Mouse (Mus musculus): ENCODE data around the gene Rhoa. TPM values are rescaled to one million over a fixed set of nuclear protein-coding genes. Genes with fewer than 3 reads are reported as not detected.
A peak's percentile ranks its signal among the peaks of the same experiment; 100 is the strongest.

Gene Rhoa
- polyA plus RNA-seq, 1 experiment from 2014 or later: 380 TPM

DNA sequence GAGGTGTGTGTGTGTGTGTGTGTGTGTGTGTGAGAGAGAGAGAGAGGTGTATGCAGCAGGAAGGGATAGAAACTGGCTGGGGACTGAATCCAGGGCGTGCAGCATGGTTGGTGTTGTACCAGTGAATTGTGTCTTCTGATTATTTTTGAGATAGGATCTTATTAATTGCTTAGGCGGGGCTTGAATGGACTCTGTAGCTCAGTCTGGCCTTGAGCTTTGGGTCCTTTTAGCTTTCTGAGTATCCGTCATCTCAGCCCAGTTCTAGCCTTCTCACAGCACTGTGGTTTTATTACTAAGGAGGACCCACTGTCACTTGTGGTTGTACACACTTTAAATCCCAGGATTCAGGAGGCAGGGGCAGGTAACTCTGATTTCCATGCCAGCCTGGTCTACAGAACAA is 37.4 kb downstream of the Rhoa start:
- H3K27me3 ChIP-seq: no peaks in the 10 kb centered on the region
- H3K9me3 ChIP-seq: no peaks in the 10 kb centered on the region
- H3K36me3 ChIP-seq: no peaks in the 10 kb centered on the region
- H3K4me2 ChIP-seq (replicated peaks): no peak overlapping the region
- WGBS: 77% methylated on average over 3 of the region's 3 CpGs
- ATAC-seq (ENCODE audit: insufficient number of reproducible peaks, insufficient read depth, low FRiP score, low TSS enrichment): no peak
- peaks cover 20% of the 10 kb centered on the region for H3K4me1 ChIP-seq
- H3K27ac ChIP-seq: no peak overlapping the region
- no peak overlapping the region for H3K4me3 ChIP-seq
- H3K9ac ChIP-seq: no peak overlapping the region

GRCm38 (mm10) chr9:108343835-108344234 is 37.9 kb downstream of the Rhoa start:
- no peak overlapping the region for H3K9ac ChIP-seq
- H3K27me3 ChIP-seq: no peaks in the 10 kb centered on the region
- H3K9me3 ChIP-seq: no peaks in the 10 kb centered on the region
- no peak for ATAC-seq (ENCODE audit: insufficient number of reproducible peaks, insufficient read depth, low FRiP score, low TSS enrichment)
- H3K4me2 ChIP-seq (replicated peaks): no peak overlapping the region
- H3K4me1 ChIP-seq: peaks cover 22% of the 10 kb centered on the region
- no peaks in the 10 kb centered on the region for H3K36me3 ChIP-seq
- WGBS: 93% methylated on average over 1 of the region's 1 CpGs
- H3K4me3 ChIP-seq: no peak overlapping the region
- no peak overlapping the region for H3K27ac ChIP-seq

- Histone ChIP-seq H3K4me2 (replicated peaks) (no peak overlapping the region), H3K4me1 (peaks cover 23% of the 10 kb centered on the region), H3K9me3 (no peaks in the 10 kb centered on the region), H3K9ac (no peak overlapping the region), H3K4me3 (no peak overlapping the region), H3K36me3 (no peaks in the 10 kb centered on the region), H3K27ac (no peak overlapping the region), H3K27me3 (no peaks in the 10 kb centered on the region)
- 82% methylated on average over 4 of the region's 4 CpGs for WGBS
- ATAC-seq (ENCODE audit: insufficient number of reproducible peaks, insufficient read depth, low FRiP score, low TSS enrichment): no peak
These were observed 38.5 kb downstream of the Rhoa start for GRCm38 (mm10) chr9:108344471-108344870.

DNA sequence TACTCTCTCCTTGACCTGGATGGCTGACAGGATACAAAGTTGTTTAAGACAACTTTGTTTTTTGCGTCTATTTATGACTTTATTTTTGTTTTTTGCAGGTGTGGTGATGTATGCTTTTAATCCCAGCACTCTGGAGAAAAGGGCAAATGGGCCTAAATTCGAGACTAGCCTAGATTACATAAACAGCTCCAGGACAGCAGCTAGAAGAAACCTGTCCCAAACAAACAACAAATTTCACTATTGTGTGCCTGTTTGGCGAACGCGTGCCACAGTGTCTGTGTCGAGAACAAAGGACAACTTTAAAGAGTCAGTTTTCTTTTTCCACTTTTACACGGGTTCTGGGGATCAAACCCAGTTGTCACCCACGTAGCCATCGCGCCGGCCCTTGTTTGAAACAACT is 41.1 kb downstream of the Rhoa start:
- Histone ChIP-seq H3K4me1 (peaks cover 9% of the 10 kb centered on the region), H3K27ac (peak overlapping the region; percentile 96), H3K27me3 (no peaks in the 10 kb centered on the region), H3K4me3 (peak overlapping the region; percentile 81), H3K36me3 (peaks cover 20% of the 10 kb centered on the region), H3K9me3 (no peaks in the 10 kb centered on the region), H3K9ac (peak overlapping the region; percentile 80), H3K4me2 (replicated peaks) (peak overlapping the region; percentile 80)
- WGBS: 7% methylated on average over 11 of the region's 11 CpGs
- ATAC-seq (ENCODE audit: insufficient number of reproducible peaks, insufficient read depth, low FRiP score, low TSS enrichment): no peak

DNA sequence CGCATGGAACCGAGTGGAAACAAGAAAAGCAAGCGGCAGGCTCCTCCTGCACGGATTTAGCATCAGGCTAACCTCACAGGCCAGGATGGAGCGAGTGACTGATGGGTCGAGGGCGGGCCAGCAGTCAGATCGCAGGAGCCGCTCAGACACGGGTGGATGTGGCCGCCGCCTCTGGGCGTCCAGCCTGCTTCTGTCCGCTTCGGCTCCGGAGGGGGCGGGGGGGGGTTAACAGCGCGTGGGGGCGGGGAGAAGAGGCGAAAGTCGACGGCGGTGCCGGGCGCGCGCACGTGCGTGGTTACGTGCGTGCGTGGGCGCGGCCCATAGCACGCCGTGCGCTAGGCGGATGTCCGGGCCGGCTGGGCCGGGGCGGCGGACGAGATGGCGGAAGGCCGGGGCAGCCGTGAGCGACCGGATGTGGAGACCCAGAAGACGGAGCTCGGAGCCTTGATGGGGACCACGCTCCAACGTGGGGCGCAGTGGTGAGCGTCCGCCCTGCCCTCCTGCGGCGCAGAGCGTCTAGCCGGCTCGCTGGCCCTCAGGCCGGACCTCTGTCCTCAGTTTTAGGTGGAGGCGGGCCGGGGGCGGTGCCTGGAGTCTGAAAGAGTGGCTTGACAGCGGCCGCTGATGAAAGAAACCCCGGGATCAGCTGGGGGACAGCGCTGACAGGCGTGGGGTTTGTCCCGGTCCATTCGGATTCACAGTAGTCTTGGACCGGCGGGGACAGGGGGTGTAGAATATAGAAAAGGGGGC is 41.8 kb downstream of the Rhoa start, which contains the start of gene Usp4:
Gene Usp4 (plus strand): TSS at position 314 of the 750 bp plus-strand sequence.
- H3K9ac ChIP-seq: peak within 1 kb of the TSS; percentile 80
- peak; percentile 93 for ATAC-seq (ENCODE audit: insufficient number of reproducible peaks, insufficient read depth, low FRiP score, low TSS enrichment)
- peak within 1 kb of the TSS; percentile 81 for H3K4me3 ChIP-seq
- H3K4me2 ChIP-seq (replicated peaks): peak within 1 kb of the TSS; percentile 80
- H3K36me3 ChIP-seq: peaks cover 27% of the 10 kb centered on the region
- WGBS: 1% methylated on average over 75 of the region's 75 CpGs
- H3K27me3 ChIP-seq: no peaks in the 10 kb centered on the region
- H3K4me1 ChIP-seq: peaks cover 9% of the 10 kb centered on the region
- peak within 1 kb of the TSS; percentile 96 for H3K27ac ChIP-seq
- no peaks in the 10 kb centered on the region for H3K9me3 ChIP-seq

DNA sequence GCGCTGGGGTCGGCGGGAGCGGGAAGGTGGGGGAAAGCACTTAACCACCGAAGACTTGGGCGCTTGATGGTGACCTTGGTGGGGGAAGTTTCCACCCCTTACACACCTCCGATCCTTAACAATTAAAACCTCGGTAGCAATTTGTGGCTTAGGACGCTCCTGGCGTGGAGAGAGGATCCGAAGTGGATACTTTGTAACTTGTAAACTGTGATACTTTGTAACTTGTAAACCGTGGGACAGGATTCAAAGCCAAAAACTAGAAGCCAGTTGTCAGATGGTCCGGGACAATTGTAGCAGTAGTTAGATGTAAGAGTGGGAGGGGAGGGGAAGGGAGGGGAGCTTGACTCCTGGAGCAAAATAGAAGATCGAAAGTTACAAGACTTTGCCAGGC is 42.4 kb downstream of the Rhoa start:
- peak overlapping the region; percentile 96; the same call in 1 of the 2 replicates for H3K27ac ChIP-seq
- H3K36me3 ChIP-seq: peaks cover 32% of the 10 kb centered on the region
- WGBS: 8% methylated on average over 14 of the region's 14 CpGs
- no peaks in the 10 kb centered on the region for H3K27me3 ChIP-seq
- H3K4me3 ChIP-seq: peak overlapping the region; percentile 81
- H3K4me1 ChIP-seq: peaks cover 9% of the 10 kb centered on the region
- peak overlapping the region; percentile 80 for H3K4me2 ChIP-seq (replicated peaks)
- peak overlapping the region; percentile 80 for H3K9ac ChIP-seq
- H3K9me3 ChIP-seq: no peaks in the 10 kb centered on the region
- ATAC-seq (ENCODE audit: insufficient number of reproducible peaks, insufficient read depth, low FRiP score, low TSS enrichment): no peak

DNA sequence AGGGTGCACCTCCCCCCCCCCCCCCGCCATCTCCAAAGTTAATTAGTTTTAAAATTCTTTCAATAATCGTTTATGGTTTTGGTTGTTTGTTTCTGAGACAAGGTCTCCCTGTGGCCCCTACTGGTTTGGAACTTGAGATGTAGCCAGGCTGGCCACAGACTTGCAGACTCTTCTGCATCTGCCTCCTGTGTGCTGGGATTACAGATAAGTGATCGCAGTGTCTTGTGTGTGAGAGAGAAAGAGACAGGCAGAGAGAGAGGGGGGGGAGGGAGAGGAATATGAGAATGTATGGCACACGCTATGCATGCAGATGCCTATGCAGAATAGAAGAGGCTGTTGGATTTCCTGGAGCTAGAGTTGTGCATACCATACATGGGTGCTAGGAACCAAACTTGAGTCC is 43.8 kb downstream of the Rhoa start:
- Histone ChIP-seq H3K4me3 (no peak overlapping the region), H3K9ac (no peak overlapping the region), H3K36me3 (peaks cover 47% of the 10 kb centered on the region), H3K27ac (no peak overlapping the region), H3K9me3 (no peaks in the 10 kb centered on the region), H3K27me3 (no peaks in the 10 kb centered on the region), H3K4me2 (replicated peaks) (no peak overlapping the region), H3K4me1 (peaks cover 9% of the 10 kb centered on the region)
- ATAC-seq (ENCODE audit: insufficient number of reproducible peaks, insufficient read depth, low FRiP score, low TSS enrichment): no peak
- 90% methylated on average over 4 of the region's 4 CpGs for WGBS

DNA sequence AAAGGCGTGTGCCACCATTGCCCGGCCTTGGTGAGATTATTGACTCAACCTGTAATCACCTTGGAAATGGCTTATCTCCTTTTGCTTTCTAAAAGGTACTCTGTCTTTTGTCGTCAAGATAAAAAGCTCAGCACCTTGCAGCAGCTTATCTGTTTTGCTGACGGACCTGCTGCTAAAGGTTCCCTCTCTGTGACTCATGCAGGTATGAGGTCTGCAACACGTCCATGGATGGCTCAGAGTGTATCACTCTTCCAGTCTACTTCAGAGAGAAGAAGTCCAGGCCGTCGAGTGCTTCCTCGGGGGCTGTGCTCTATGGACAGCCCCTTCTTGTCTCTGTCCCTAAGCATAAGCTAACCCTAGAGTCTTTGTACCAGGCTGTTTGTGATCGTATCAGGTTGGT is 72.3 kb downstream of the Rhoa start:
- no peak for ATAC-seq (ENCODE audit: insufficient number of reproducible peaks, insufficient read depth, low FRiP score, low TSS enrichment)
- peaks cover 81% of the 10 kb centered on the region for H3K36me3 ChIP-seq
- no peaks in the 10 kb centered on the region for H3K4me1 ChIP-seq
- H3K27me3 ChIP-seq: no peaks in the 10 kb centered on the region
- no peak overlapping the region for H3K4me3 ChIP-seq
- no peak overlapping the region for H3K9ac ChIP-seq
- H3K9me3 ChIP-seq: no peaks in the 10 kb centered on the region
- H3K27ac ChIP-seq: no peak overlapping the region
- no peak overlapping the region for H3K4me2 ChIP-seq (replicated peaks)
- WGBS: 92% methylated on average over 9 of the region's 9 CpGs

DNA sequence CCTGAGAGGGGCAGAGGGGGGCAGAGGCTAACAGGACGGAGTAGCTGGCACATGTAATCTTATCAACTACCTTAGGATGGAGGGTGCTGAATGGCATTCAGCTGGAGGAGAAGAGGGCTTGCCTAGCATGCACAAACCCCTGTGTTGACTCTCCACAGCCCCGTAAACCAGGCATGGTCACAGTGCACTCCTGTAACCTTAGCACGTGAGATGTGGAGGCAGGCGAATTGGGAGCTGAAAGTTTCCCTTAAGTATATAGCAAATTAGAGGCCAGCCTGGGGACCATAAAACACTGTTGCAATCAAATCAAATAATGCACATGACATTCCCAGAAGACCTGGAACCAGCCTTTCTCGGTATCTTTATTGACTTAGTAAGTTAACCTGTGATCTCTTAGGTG is 72.8 kb downstream of the Rhoa start:
- Histone ChIP-seq H3K4me1 (no peaks in the 10 kb centered on the region), H3K9me3 (no peaks in the 10 kb centered on the region), H3K27me3 (no peaks in the 10 kb centered on the region), H3K4me3 (no peak overlapping the region), H3K9ac (no peak overlapping the region), H3K4me2 (replicated peaks) (no peak overlapping the region), H3K36me3 (peaks cover 80% of the 10 kb centered on the region), H3K27ac (no peak overlapping the region)
- ATAC-seq (ENCODE audit: insufficient number of reproducible peaks, insufficient read depth, low FRiP score, low TSS enrichment): no peak
- 91% methylated on average over 5 of the region's 5 CpGs for WGBS

DNA sequence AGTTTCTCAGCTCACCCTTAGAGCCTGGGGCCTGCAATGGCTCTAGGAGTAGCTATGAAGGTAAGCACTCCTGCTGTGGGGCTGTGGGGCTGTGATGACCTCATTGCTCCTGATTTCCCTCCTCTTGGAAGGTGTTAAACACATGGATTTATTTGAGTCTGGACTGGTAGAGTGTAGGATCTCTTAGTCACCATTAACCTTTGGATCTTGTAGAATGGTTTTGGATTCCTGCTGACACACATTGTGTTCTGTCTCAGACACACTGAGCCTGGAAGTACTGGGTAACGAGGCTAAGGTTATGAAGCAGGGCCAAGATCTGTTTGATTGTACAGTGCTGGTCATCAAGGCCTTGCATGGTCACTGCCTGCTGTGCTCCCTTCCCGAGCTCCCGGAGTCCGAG is 73.4 kb downstream of the Rhoa start:
- Histone ChIP-seq H3K36me3 (peaks cover 80% of the 10 kb centered on the region), H3K4me1 (no peaks in the 10 kb centered on the region), H3K4me3 (no peak overlapping the region), H3K9ac (no peak overlapping the region), H3K4me2 (replicated peaks) (no peak overlapping the region), H3K27me3 (no peaks in the 10 kb centered on the region), H3K27ac (no peak overlapping the region), H3K9me3 (no peaks in the 10 kb centered on the region)
- no peak for ATAC-seq (ENCODE audit: insufficient number of reproducible peaks, insufficient read depth, low FRiP score, low TSS enrichment)
- 92% methylated on average over 4 of the region's 4 CpGs for WGBS

DNA sequence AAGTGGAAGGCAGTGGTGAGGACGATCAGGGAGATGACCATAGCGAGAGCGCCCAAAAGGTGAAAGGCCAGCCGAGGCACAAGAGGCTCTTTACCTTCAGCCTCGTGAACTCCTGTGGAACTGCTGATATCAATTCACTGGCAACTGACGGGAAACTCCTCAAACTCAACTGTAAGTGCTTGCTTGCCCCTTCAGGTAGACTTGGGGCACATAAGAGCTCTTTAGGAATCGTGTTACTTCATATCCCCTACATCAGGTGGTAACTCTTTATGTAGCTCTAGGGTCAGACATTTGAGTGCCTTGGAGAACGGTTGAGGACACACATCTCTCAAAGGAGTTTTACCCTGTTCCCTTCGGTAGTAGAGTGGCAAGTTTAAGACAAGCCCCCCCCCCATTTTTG is 75.5 kb downstream of the Rhoa start:
- ATAC-seq (ENCODE audit: insufficient number of reproducible peaks, insufficient read depth, low FRiP score, low TSS enrichment): no peak
- Histone ChIP-seq H3K4me3 (no peak overlapping the region), H3K36me3 (peaks cover 80% of the 10 kb centered on the region), H3K27me3 (no peaks in the 10 kb centered on the region), H3K9me3 (no peaks in the 10 kb centered on the region), H3K4me2 (replicated peaks) (no peak overlapping the region), H3K9ac (no peak overlapping the region), H3K4me1 (no peaks in the 10 kb centered on the region), H3K27ac (no peak overlapping the region)
- 94% methylated on average over 9 of the region's 9 CpGs for WGBS

GRCm38 (mm10) chr9:108385006-108385405 is 79.1 kb downstream of the Rhoa start:
- H3K4me1 ChIP-seq: no peaks in the 10 kb centered on the region
- H3K27ac ChIP-seq: no peak overlapping the region
- H3K27me3 ChIP-seq: no peaks in the 10 kb centered on the region
- ATAC-seq (ENCODE audit: insufficient number of reproducible peaks, insufficient read depth, low FRiP score, low TSS enrichment): no peak
- no peak overlapping the region for H3K4me2 ChIP-seq (replicated peaks)
- no peak overlapping the region for H3K9ac ChIP-seq
- no peak overlapping the region for H3K4me3 ChIP-seq
- peaks cover 88% of the 10 kb centered on the region for H3K36me3 ChIP-seq
- WGBS: 55% methylated on average over 7 of the region's 7 CpGs
- H3K9me3 ChIP-seq: no peaks in the 10 kb centered on the region
